Mouse (Mus musculus): ENCODE measurements around the gene Zfp651.

Gene Zfp651

DNA sequence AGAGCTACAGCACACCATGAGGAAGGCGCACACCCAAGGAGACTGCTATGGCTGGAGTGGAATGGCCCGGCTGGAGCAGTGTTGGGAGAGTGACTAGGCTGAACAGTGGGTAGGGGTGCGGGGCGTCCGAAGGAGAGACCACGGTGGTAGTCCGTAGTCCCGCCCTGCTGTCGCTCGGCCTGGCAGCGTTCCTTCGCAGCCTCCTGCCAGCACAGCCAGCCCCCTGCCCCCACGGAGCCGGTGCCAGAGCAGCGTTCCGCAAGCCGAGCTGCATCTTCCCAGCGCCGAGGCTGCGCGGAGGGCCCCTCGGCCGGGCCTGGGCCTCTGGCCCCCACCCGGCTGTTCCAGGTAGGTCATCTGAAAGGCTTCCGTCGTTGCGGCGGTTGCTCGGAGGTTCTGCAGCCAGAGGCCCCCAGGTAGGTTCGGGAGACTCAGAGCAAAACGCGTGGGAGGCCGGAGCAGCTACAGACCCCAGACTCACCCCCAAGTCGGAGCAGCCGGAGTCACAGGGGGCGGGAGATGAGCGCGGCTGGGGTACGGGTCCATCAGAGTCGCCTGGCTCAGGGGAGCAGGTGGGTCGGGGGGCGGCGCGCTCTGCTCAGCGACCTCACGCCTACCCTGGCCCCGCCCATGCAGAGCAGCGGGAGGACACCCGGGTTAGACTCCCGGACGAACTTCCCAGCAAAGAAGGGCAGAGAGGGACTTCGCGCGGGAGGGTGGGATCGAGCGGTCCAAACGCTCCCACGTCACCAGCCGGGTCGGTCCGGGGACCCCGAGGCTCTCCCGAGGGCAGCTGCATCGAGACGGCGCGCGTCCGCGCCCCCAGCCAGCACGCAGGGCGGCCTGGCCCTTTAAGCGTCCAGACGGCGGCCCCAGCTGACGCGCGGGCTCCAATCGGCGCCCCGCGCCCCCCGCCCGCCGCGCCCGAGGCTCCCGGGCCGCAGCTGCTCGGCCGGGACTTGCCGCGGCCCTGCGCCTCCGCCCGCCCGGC is at the start of gene Zfp651:
Gene Zfp651, plus strand, starts transcription at position 240 of the 991 bp plus-strand sequence.
- DNase-seq (ENCODE audit: low spot score in 2 of 2): peak in 1 of 2 experiments; percentile 78

DNA sequence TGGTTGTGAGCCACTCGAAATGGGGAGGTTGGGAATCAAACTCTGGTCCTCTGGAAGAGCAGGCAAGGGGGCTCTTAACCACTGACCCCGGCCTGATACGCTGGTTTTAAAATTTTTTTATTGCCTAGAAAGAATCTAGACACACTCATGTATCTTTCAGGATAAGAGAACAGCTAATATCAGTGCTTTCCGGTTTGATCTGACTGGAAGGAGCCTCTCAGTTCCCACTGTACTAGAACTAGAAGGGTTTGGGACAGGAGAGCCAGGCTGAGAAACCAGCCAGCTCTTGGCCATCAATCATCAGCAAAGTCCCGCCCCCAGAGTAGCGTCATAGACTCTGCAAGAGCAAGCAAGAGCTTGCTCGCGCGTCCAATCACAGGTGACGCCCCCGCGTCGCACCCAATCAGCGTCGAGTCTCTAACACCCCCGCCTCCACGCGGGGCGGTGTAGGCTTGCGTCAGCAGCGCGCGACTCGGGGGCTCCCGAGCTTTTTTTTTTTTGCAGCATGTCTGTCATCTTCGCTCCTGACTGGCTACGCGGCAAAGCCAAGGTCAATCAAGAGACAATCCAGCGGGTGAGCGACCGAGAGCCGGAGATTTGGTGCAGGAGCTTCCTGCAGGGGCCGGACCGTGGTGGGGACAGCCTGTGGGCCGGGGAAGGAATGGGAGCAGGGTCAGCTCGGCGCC is 49.1 kb upstream of the Zfp651 start, which contains the start of gene Ss18l2:
Gene Ss18l2, plus strand, starts transcription at position 432 of the 686 bp plus-strand sequence.
- DNase-seq (ENCODE audit: low spot score in 2 of 2): peak; percentile 95 to 96

DNA sequence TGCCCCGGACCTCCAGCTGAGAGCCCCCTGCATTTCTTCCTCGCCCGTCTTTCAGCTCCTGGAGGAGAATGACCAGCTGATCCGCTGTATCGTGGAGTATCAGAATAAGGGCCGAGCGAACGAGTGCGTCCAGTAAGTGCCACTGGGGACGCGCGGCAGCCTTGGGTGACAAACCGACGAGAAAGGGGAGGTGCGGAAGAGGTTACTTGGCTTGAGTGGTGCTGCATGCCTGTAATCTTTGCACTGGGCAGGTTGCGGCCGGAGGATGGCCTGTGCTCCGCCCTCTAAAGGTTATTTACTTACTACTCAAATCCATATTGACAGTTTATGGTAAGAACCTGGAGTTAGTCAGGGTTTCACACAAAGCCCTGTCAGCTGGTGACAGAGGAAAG is 48.5 kb upstream of the Zfp651 start:
- no peak for DNase-seq (ENCODE audit: low spot score in 2 of 2)

DNA sequence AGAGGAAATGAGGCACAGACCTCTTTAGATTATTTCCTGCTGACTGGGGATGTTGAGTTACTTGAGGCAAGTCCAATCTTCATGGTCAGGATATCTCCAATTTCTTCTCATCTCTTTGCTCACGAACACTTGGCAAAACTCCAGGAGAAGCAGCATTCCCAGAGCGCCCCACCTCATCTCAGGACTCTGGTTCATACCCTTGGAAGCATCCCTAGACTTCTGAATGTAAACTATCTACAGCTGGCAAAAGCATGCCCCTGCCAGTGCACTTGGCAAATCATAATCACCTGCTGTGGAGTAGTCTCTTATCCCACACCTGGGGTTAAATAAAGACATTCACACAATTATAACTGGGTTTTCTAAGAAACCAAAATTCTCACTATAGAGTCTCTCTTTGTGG is 42.1 kb upstream of the Zfp651 start:
- no peak for DNase-seq (ENCODE audit: low spot score in 2 of 2)

DNA sequence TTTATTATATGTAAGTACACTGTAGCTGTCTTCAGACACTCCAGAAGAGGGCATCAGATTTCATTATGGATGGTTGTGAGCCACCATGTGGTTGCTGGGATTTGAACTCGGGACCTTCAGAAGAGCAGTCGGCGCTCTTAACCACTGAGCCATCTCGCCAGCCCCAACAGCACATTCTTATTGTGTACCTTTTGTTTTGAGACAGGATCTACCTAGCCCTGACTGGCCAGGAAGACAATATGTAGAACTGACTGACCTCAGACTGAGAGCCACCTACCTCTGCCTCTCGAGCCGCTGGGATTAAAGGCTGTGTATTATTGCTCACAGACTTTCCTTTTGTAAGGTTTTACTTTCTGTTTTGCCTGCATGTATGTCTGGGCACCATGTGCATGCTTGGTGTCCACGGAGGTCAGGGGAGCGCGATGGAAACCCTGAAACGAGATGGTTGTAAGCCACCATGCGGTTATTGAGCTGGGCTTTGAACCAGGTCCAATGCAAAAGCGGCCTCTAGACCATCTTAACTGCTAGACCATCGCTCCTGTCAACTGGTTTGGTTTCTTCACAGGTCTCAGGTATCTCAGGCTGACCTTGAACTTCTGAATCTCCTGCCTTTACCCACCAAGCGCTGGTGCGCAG is 40.9 kb upstream of the Zfp651 start:
- peak in 1 of 2 experiments; percentile 22 for DNase-seq (ENCODE audit: low spot score in 2 of 2)

DNA sequence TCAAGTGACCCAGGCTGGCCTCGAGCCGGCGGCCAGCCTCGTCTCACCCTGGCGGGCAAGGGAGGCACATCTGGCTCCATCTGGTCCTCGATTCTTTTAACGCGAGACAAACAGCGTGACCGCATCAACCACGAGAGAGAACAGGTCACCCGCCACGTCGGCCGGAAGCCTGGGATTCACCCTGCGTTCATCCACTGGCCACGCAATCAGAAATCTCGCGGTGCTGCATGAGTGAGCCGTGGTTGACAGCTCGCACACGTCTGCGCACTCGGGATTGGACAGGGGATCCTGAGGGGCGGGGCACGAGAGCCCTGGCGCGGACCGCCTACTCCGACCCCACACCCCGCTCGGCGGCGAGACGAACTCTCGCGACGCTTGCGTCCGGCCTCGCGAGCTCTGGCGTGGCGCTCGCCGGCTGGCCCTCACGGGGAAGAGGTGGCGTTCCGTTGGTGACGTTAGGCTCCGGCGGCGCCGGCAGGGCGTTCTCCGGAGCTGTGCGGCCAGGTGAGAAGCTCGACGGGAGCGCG is 40.3 kb upstream of the Zfp651 start, which contains the start of gene Nktr:
Gene Nktr, plus strand, starts transcription at position 378 of the 527 bp plus-strand sequence.
- DNase-seq (ENCODE audit: low spot score in 2 of 2): peak; percentile 92 to 97

DNA sequence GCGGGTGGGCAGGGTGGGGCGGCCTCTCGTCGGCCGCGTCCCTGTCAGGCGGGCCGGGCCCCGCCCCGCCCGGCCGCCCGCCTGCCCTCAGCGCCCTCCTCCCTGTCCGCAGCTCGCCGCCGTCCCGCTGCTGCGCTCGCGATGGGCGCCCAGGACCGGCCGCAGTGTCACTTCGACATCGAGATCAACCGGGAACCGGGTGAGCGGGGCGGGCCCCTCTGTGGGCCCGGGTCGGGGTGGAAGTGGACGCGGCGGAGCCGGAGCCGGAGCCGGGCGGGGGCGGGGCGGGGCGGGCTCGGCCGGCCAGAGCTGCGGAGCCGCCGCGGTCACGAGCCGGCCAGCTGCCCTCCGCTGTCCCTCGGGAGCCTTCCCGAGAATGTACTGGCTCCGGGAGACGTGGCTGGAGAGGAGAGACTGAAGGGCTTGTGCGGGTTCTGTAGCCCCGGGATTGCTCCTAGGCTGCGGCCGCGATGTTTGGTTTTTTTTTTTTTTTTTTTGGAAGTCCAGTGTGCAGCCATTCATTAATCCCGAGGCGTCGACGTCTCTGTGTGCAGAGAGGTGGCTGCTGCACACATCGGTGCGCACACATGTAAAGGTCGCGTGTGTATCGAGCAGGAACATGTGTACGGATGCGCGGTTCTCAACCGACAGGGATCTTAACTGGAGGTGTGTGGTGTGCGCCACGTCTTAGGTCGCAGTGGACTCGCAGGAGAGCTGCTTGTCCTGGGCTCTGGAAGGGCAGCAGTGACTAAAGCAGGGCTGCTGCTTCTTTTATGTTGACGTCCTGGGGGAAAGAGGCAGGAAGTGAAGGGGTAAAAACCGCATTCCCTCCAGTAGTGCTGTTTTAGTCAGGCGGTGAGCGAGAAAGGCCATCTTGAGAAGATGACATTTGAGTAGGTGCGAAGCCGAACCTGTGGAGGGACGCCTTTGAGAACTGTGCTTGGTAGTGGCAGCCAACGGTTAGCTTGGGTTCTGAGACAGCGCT is 39.5 kb upstream of the Zfp651 start:
- no peak for DNase-seq (ENCODE audit: low spot score in 2 of 2)

DNA sequence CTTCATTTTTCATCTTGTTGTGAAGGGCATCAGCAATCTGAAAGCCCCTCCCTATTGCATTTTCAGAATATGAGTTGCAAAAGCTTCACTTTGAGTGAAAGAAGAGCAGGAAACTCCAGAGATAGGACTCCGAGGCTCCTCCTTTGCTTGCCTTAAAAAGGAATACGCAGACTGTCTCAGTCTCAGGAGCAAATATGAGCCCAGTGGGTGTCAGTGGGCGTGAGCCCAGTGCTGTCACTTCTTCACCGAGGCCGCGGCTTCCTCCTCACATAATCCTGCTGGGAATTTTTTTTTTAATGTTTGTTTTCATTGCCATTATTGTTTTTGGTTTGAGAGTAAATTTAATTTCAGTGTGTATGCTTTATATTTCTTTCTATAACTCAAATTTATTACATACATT is 18.6 kb upstream of the Zfp651 start:
- DNase-seq (ENCODE audit: low spot score in 2 of 2): no peak

DNA sequence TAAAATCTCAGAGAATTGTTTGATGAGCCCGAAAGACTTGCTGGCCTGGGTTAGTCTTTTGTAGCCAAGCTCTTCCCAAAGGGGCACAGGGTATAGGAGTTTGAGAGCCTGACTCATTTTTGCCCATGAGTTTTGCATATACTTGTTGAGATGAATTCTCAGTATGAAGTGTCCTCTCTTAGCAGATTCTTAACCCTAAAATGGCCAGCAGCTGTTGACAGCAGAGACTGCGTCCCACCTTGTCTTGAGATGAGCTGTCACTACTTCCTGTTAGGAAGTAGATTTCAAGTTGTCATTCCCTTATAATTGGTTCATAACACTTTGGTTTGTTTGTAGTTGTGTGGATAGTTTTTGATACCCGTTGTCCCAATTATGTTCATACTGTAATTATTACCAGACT is 18.0 kb upstream of the Zfp651 start:
- no peak for DNase-seq (ENCODE audit: low spot score in 2 of 2)

DNA sequence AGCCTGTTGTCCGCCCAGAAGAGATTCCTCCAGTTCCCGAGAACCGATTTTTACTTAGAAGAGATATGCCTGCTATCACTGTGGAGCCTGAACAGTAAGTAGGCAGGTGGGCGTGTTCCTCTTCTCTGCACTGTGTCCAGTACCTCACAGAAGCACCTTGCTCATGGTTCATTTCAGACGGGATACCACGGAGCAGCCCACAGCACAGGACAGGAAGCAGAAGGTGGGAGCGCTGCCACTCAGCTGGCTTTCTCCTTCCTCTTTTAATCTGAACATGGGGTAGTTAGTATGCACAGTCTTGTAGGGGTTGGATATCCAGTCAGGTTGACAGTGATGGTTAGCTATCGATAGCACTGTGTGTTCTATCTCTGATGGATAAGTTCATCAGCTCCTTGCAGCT is 15.1 kb upstream of the Zfp651 start:
- DNase-seq (ENCODE audit: low spot score in 2 of 2): no peak

DNA sequence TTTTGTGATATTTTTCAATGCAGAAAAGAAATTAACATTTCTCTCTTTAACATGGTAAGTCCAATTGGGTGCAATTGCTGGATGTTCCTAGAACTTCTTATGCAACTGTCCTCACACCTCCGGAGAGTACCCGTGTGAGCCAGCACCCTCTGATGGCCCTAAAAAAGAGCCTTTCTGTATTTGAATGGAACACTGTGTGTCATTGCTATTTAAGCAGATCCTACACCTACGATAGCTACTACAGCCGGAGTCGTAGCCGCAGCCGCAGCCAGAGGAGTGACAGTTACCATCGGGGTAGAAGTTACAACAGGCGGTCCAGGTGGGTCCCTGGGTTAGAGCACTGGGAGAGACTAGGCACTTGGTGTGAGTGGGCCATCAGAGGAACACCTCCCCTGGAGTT is 6.4 kb upstream of the Zfp651 start:
- DNase-seq (ENCODE audit: low spot score in 2 of 2): no peak

DNA sequence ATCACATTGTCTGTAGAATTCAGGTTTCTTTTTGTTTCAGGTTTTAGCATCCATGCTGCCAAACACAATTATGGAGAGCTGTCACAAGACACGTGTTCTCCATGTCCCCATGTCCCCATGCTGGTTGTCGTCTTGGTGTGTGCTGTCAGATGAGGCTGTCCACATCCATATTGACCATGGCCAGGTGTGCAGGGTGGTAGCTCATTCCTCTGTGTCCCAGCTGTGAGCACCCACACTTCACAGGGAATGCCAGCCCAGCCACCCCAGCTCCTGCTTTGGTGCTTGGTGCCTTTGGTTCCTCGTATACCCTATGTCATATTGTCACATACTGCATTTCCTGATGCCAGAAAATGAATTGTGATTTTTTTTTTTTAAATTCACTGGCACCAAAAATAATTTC is 4.5 kb upstream of the Zfp651 start:
- no peak for DNase-seq (ENCODE audit: low spot score in 2 of 2)

DNA sequence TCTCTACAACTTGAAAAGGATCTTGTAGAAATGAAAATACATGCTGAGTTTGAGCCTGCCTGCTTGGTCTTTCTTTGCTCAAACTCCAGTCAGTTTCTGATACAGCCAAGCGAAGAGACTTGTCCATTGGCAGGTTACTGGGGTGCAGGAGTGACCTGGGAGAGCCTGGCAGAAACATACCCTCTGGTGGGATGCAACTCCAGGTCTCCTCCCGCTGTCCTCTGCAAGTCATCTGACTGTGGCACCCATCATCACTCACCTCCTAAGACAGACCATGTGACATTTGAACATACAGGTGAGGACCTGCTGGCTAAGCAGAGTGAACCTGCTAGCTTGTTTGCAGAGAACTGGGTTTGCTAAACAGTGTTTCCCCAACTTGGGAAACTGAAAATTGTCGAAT is 2.3 kb upstream of the Zfp651 start:
- no peak for DNase-seq (ENCODE audit: low spot score in 2 of 2)

DNA sequence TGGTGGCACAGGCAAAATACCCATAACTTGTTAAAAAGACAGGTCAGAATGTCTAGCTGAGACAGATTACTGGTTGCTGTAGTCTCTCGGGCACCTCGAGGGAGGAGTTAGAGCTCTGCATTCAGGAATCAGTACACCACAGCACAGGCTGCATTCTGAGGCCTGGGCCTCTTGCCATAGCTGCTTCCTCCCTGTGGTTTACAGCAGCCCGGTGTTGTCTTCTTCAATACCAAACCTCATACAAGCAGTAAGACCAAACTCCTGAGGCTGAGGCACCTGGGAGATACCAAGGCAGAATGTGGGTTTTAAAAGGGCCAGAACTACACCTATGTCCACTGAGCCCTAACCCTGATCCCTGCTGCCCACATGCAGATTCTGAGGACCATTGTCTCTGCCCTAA is 1.7 kb upstream of the Zfp651 start:
- DNase-seq (ENCODE audit: low spot score in 2 of 2): no peak

DNA sequence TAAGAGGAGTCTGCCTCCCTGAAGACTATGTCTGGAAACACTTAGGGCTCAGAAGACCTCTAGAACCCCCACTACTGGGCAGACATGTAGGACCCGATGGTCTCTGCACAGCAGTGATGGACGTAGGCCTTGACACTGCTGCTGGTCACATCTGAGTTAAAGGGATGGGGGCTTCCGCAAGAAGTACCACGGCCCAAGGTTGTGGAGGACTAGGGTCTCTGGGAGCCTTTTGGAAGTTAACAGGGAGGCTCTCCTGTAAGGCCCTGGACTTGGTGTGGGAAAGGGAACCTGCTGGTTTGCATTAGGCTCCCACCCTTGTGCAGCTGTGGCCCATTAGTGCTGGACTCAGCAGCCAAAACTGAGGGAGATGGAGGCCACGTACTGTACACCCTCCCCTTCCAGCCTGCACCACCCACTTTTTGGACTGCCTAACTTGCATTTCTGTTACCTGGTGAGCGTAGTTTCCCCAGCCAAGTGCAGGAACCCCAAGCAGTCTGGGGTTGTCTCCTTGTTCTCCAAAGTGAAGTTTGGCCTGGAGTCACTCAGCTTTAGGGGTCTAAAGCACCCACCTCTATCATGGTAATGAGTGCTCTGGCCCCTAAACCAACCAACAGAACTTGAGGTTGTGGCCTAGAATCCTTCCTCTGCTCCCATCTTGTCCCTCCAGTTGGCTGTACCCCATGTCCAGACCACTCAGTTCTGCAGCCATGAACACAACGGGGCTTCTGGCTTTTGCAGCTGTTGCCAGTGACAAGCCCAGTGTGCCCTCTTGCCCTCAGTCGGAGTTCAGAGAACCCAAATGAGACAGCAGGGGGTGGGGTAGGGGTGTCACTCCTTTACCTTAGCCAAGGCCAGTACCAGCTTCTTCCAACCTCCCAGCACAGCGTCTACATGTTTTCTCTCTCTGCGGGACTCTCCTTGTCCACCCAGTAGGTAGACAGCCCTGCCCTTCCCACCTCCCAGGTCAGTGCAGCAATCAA is 1.0 kb upstream of the Zfp651 start:
- peak in 1 of 2 experiments; percentile 7 for DNase-seq (ENCODE audit: low spot score in 2 of 2)

DNA sequence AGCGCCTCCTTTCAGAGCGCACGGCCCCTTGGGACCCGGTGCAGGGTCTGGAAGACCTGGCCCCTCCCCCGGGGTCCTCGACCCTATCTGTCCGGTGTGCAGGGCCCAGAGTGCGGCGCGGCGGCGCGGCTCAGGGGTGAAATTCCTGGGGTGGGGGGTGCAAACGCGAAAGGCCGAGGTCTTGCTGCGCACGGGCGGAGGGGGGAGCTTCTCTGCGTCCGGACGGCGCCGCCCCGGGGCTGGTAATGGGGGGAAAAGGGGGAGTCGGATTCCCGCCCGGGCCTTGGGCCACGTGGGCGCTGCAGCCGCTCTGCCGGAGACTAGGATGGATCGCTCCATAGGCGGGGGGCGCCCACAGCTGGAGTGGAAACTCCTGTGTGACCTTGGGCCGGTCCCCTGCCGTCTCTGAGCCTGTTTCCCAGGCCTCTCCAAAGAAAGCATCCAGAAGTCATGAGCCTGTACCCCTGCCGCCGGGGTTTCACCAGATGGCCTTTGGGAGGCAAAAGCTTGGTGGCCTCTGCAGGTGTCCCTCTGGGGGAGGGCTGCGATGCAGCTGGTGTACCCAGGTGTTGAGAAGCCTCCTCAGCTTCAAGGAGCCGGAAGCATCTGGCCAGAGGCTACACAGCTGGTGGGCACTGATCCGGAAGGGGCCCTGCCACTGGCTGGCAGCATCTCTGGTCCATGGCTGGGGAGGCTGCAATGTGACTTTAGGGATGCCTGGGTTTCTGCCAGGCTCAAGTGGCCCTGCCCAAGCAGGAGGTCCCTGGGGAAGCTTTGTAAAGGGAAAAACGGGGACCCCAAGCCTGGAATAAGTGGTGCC is 1.4 kb downstream of the Zfp651 start:
- DNase-seq (ENCODE audit: low spot score in 2 of 2): peak in 1 of 2 experiments; percentile 52

DNA sequence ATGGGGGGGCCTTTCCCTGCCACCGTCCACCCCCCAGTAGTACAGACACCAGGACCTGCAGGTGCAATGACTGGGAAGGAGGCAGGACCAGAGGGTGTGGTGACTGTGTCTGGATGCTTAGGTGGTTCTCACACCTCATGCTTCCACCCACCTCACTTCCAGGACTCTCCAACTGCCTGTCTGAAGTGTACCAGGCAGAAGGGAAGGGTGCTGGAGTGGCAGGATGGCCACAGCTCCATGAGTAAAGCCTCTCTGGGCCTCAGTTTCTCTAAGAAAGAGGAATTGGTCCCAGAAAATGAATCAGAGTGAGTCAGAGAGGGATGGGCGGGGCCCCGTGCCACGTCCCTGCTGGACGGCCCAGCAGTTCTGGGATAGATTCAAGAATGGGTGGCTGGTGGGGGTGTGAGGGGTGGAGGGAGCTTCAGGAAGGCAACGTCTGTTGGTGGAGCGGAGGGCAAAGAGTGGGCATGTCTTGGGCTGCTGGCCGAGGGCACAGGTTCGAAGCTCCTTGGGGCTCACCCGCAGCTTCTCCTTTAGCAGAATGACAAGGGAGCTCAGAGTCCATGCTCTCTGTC is 2.0 kb downstream of the Zfp651 start:
- DNase-seq (ENCODE audit: low spot score in 2 of 2): peak in 1 of 2 experiments; percentile 1

DNA sequence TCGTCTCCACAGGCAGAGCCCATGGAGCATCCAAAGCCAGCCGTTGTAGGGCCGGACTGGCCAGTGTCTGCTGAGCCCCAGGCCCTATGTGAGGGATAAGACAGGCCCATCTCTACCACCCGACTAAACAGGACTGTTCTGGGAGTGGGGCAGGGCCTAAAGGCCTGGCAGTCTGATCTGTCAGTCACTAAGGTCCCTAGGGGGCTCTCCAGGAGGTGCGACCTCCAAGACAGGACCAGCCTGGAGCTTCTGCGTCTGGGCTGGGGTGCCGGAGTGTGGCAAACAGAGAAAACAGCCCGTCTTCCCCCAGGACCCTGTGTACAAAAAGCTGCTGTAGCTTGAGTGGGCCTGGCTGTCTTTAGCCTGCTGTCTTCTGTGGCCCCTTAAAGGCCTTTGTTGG is 2.7 kb downstream of the Zfp651 start:
- DNase-seq (ENCODE audit: low spot score in 2 of 2): peak in 1 of 2 experiments; percentile 7

Measured in cerebellum, postnatal 4 days (tissue).